Mouse (Mus musculus): ENCODE measurements around the gene Ciz1. TPM values are rescaled to one million over a fixed set of nuclear protein-coding genes. Genes with fewer than 3 reads are reported as not detected.

The Ciz1 gene
- polyA plus RNA-seq, 1 experiment = 252 TPM

DNA sequence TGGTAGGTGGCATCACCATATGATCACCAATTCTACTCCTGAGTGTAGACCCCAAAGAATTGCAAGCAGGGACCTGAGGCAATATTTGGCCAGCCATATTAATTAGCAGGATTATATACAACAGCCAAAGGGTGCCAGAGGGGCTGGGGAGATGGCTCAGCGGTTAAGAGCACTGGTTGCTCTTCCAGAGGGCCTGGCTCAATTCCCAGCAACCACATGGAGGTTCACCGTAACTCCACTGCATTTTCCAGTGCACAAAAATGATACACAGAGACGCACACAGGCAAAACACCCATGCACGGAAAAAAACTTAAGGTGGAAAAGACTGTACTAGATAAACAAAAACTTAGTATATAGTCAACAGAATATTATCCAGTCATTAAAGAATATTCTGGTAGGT is 24.9 kb upstream of the Ciz1 start:
- DNase-seq (ENCODE audit: low read depth in 1 of 2, low spot score in 2 of 2) = no peak
- no peaks in the 10 kb centered on the region for H3K4me1 ChIP-seq (ENCODE audit: control insufficient read depth, insufficient read depth, insufficient read length)
- H3K4me3 ChIP-seq (ENCODE audit: extremely low read depth, insufficient read depth, insufficient read length) = no peak overlapping the region
- TF ChIP-seq POLR2A (IDR thresholded peaks at IDR 0.05; ENCODE audit: low read depth, low read length) (no peak), CTCF (IDR thresholded peaks at IDR 0.05; ENCODE audit: extremely low read depth, insufficient read depth, insufficient read length, insufficient replicate concordance) (no peak)
- no peak overlapping the region for H3K27ac ChIP-seq (ENCODE audit: insufficient read depth, low read length)
- H3K36me3 ChIP-seq (ENCODE audit: control insufficient read depth, insufficient read depth, low read length) = no peaks in the 10 kb centered on the region
- 84% methylated on average over 4 of the region's 4 CpGs for WGBS
- H3K27me3 ChIP-seq (ENCODE audit: control insufficient read depth, insufficient read depth, low read length) = no peaks in the 10 kb centered on the region

DNA sequence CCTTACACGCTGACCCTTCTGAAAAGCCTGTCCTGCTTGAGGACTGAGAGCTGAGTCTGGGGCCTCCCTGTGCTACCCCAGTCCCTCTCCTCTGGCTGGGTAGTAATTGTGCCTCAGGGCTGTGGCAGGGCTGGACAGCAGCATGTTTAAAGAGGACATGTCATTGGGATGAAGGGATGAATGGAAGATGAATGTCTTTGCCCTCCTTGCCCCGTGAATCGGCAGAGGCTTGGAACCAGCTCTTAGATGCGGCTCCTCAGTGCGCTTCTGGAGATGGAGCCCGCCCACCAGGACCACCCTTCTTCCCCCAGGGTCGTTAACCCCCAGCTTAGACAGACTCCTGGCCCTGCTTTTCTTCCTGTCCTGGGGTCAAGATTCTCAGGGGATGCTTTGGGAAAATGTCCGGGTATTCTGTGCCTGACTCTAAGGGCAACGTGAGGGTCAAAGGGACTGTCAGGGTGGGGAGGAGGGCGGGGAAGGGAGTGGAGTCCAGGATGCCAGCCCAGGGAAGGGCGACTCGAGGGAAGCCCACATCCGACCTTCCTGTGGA is 23.1 kb upstream of the Ciz1 start:
- WGBS = 62% methylated on average over 13 of the region's 13 CpGs
- H3K4me3 ChIP-seq (ENCODE audit: extremely low read depth, insufficient read depth, insufficient read length) = no peak overlapping the region
- H3K4me1 ChIP-seq (ENCODE audit: control insufficient read depth, insufficient read depth, insufficient read length) = no peaks in the 10 kb centered on the region
- no peaks in the 10 kb centered on the region for H3K36me3 ChIP-seq (ENCODE audit: control insufficient read depth, insufficient read depth, low read length)
- H3K27me3 ChIP-seq (ENCODE audit: control insufficient read depth, insufficient read depth, low read length) = no peaks in the 10 kb centered on the region
- no peak for DNase-seq (ENCODE audit: low read depth in 1 of 2, low spot score in 2 of 2)
- H3K27ac ChIP-seq (ENCODE audit: insufficient read depth, low read length) = no peak overlapping the region
- TF ChIP-seq POLR2A (IDR thresholded peaks at IDR 0.05; ENCODE audit: low read depth, low read length) (no peak), CTCF (IDR thresholded peaks at IDR 0.05; ENCODE audit: extremely low read depth, insufficient read depth, insufficient read length, insufficient replicate concordance) (no peak)

DNA sequence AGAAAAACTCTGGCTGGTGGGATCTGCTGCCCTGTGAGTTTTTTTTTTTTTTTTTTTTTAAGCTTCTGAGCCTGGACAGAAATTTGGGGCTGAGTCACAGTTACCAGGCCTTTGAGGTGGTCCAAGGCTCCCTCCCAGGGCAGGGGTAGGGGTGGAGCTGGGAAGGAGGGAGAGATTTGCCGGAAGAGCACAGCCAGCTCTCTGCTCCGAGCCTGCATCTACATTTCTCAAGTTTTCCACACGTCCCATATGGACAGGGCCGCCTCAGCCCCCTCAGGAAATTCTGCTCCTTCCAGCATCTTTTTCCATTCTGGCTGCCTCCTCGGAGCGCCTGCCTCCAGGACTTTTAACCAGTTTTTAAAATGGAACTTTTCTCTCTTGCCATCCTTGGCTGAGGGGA is 22.6 kb upstream of the Ciz1 start:
- Histone ChIP-seq H3K27ac (ENCODE audit: insufficient read depth, low read length) (no peak overlapping the region), H3K4me3 (ENCODE audit: extremely low read depth, insufficient read depth, insufficient read length) (no peak overlapping the region), H3K27me3 (ENCODE audit: control insufficient read depth, insufficient read depth, low read length) (no peaks in the 10 kb centered on the region), H3K36me3 (ENCODE audit: control insufficient read depth, insufficient read depth, low read length) (no peaks in the 10 kb centered on the region), H3K4me1 (ENCODE audit: control insufficient read depth, insufficient read depth, insufficient read length) (no peaks in the 10 kb centered on the region)
- DNase-seq (ENCODE audit: low read depth in 1 of 2, low spot score in 2 of 2) = no peak
- WGBS = 89% methylated on average over 6 of the region's 6 CpGs
- TF ChIP-seq CTCF (IDR thresholded peaks at IDR 0.05; ENCODE audit: extremely low read depth, insufficient read depth, insufficient read length, insufficient replicate concordance) = no peak
- no peak for TF ChIP-seq POLR2A (IDR thresholded peaks at IDR 0.05; ENCODE audit: low read depth, low read length)

DNA sequence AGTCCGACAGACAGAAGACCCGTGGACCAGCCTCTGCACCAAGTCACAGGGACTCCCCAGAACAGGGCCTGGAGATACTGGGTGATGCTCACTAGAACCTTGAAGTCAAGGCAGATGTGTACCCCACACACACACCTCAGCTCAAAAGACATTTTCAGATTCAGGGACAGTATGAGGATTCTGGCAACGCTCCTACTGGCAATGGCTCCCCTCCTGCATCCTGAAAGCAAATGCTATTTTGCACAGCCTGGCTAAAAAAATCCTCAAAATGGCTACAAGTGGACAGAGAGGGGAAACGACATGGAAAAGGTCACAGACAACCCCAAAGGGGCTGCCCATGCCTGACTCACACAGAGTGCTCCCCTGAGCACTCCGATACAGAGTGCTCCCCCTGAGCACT is 20.0 kb upstream of the Ciz1 start:
- no peak overlapping the region for H3K4me3 ChIP-seq (ENCODE audit: extremely low read depth, insufficient read depth, insufficient read length)
- H3K27me3 ChIP-seq (ENCODE audit: control insufficient read depth, insufficient read depth, low read length) = no peaks in the 10 kb centered on the region
- no peak for TF ChIP-seq CTCF (IDR thresholded peaks at IDR 0.05; ENCODE audit: extremely low read depth, insufficient read depth, insufficient read length, insufficient replicate concordance)
- TF ChIP-seq POLR2A (IDR thresholded peaks at IDR 0.05; ENCODE audit: low read depth, low read length) = no peak
- WGBS = 78% methylated on average over 5 of the region's 5 CpGs
- no peak for DNase-seq (ENCODE audit: low read depth in 1 of 2, low spot score in 2 of 2)
- no peak overlapping the region for H3K27ac ChIP-seq (ENCODE audit: insufficient read depth, low read length)
- no peaks in the 10 kb centered on the region for H3K36me3 ChIP-seq (ENCODE audit: control insufficient read depth, insufficient read depth, low read length)
- H3K4me1 ChIP-seq (ENCODE audit: control insufficient read depth, insufficient read depth, insufficient read length) = no peaks in the 10 kb centered on the region

DNA sequence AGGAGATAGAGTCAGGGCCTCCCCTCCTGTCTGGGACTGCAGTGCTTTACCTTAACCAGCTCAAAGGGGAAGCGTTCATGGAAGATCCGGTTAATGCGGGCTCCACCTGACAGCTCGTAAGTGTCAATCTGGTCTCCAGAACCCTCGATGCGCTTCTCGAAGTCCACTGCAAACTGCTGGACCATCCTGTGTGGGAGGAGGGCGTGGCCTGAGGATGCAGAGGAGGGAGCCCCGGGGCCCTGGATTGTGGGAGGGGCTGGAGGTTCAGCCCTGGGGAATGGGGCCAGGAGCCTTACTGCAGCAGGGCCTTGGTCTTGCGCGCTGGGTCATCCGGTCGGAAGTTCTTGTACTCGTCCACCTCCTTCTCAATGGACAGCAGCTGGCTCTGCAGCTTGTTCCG is 16.2 kb upstream of the Ciz1 start:
- DNase-seq (ENCODE audit: low read depth in 1 of 2, low spot score in 2 of 2) = no peak
- WGBS = 49% methylated on average over 15 of the region's 15 CpGs
- Histone ChIP-seq H3K4me3 (ENCODE audit: extremely low read depth, insufficient read depth, insufficient read length) (no peak overlapping the region), H3K27me3 (ENCODE audit: control insufficient read depth, insufficient read depth, low read length) (no peaks in the 10 kb centered on the region), H3K4me1 (ENCODE audit: control insufficient read depth, insufficient read depth, insufficient read length) (no peaks in the 10 kb centered on the region), H3K36me3 (ENCODE audit: control insufficient read depth, insufficient read depth, low read length) (no peaks in the 10 kb centered on the region), H3K27ac (ENCODE audit: insufficient read depth, low read length) (no peak overlapping the region)
- no peak for TF ChIP-seq POLR2A (IDR thresholded peaks at IDR 0.05; ENCODE audit: low read depth, low read length)
- no peak for TF ChIP-seq CTCF (IDR thresholded peaks at IDR 0.05; ENCODE audit: extremely low read depth, insufficient read depth, insufficient read length, insufficient replicate concordance)

DNA sequence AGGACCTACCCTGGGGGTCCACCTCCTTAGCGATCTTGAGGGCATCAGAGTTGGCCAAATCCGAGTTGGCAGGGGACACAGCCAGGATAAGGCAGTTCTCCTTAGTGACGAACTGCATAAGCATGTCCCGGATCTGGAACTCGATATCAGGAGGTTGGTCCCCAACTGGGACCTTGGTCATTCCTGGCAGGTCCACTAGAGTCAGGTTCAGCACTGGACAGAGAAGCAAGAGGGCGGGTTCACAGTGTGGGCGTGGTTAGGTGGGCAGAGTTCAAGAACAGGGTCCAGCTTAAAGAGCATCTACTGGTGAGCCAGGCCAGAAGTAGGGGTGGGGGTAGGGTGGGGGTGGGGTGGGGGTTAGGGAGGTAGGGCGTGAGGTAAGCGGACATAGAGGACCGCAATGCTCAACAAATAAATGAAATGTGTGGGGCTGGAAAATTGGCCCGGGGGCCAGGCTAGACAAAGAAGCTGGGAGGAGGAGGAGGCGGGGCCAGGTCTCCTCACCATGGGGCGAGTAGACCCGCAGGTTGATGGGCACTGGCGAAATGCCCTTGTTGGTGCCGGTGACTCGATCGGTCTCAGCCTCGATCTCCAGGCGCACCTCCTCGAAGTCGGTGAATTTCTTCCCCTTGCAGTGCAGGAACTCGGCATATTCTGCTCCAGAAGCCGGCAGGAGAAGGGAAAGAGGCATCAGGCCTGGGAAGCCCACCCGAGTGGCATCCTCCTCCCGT is 12.1 kb upstream of the Ciz1 start:
- Histone ChIP-seq H3K36me3 (ENCODE audit: control insufficient read depth, insufficient read depth, low read length) (no peaks in the 10 kb centered on the region), H3K27ac (ENCODE audit: insufficient read depth, low read length) (no peak overlapping the region), H3K4me1 (ENCODE audit: control insufficient read depth, insufficient read depth, insufficient read length) (no peaks in the 10 kb centered on the region), H3K27me3 (ENCODE audit: control insufficient read depth, insufficient read depth, low read length) (no peaks in the 10 kb centered on the region), H3K4me3 (ENCODE audit: extremely low read depth, insufficient read depth, insufficient read length) (no peak overlapping the region)
- DNase-seq (ENCODE audit: low read depth in 1 of 2, low spot score in 2 of 2) = no peak
- TF ChIP-seq CTCF (IDR thresholded peaks at IDR 0.05; ENCODE audit: extremely low read depth, insufficient read depth, insufficient read length, insufficient replicate concordance) (no peak), POLR2A (IDR thresholded peaks at IDR 0.05; ENCODE audit: low read depth, low read length) (no peak)
- WGBS = 57% methylated on average over 26 of the region's 26 CpGs

Data from spleen, adult 2 months (tissue).